Mouse (Mus musculus): ENCODE measurements at regions not wholly inside any gene's neighbourhood (a gene's known extent, or its start where the extent isn't known, plus 50 kb on each side); places are given as distances from the start of the nearest gene placed in this dataset.

GRCm38 (mm10) chr1:127103664-127104063, 101.2 kb upstream of the Mgat5 start:
- 19% methylated on average over 2 of the region's 2 CpGs for WGBS
- no peak overlapping the region for H3K27ac ChIP-seq (ENCODE audit: low read depth, low read length)
- no peak overlapping the region for H3K4me2 ChIP-seq (replicated peaks; ENCODE audit: low read depth)
- no peak overlapping the region for H3K4me3 ChIP-seq (ENCODE audit: low read depth, low read length)
- H3K27me3 ChIP-seq (replicated peaks; ENCODE audit: control insufficient read depth, insufficient read depth, low read length): no peaks in the 10 kb centered on the region
- H3K9ac ChIP-seq (ENCODE audit: low read depth, low read length): no peak overlapping the region
- no peaks in the 10 kb centered on the region for H3K9me3 ChIP-seq (ENCODE audit: control insufficient read depth)
- H3K4me1 ChIP-seq (replicated peaks; ENCODE audit: control insufficient read depth, insufficient read depth, low read length): no peaks in the 10 kb centered on the region
- no peak for TF ChIP-seq CTCF (IDR thresholded peaks at IDR 0.05; ENCODE audit: low read depth)
- no peaks in the 10 kb centered on the region for H3K36me3 ChIP-seq (ENCODE audit: control insufficient read depth, insufficient read depth)
- no peak for ATAC-seq

GRCm38 (mm10) chr1:127098871-127099420, 105.9 kb upstream of the Mgat5 start:
- no peak for ATAC-seq
- H3K4me3 ChIP-seq (ENCODE audit: low read depth, low read length): no peak overlapping the region
- no peaks in the 10 kb centered on the region for H3K27me3 ChIP-seq (replicated peaks; ENCODE audit: control insufficient read depth, insufficient read depth, low read length)
- TF ChIP-seq CTCF (IDR thresholded peaks at IDR 0.05; ENCODE audit: low read depth): no peak
- H3K36me3 ChIP-seq (ENCODE audit: control insufficient read depth, insufficient read depth): no peaks in the 10 kb centered on the region
- H3K4me2 ChIP-seq (replicated peaks; ENCODE audit: low read depth): no peak overlapping the region
- no peak overlapping the region for H3K27ac ChIP-seq (ENCODE audit: low read depth, low read length)
- no peaks in the 10 kb centered on the region for H3K9me3 ChIP-seq (ENCODE audit: control insufficient read depth)
- no peaks in the 10 kb centered on the region for H3K4me1 ChIP-seq (replicated peaks; ENCODE audit: control insufficient read depth, insufficient read depth, low read length)
- H3K9ac ChIP-seq (ENCODE audit: low read depth, low read length): no peak overlapping the region

- Histone ChIP-seq H3K4me3 (ENCODE audit: low read depth, low read length) (no peak overlapping the region), H3K4me1 (replicated peaks; ENCODE audit: control insufficient read depth, insufficient read depth, low read length) (no peaks in the 10 kb centered on the region), H3K9ac (ENCODE audit: low read depth, low read length) (no peak overlapping the region), H3K36me3 (ENCODE audit: control insufficient read depth, insufficient read depth) (no peaks in the 10 kb centered on the region), H3K9me3 (ENCODE audit: control insufficient read depth) (no peaks in the 10 kb centered on the region), H3K27ac (ENCODE audit: low read depth, low read length) (no peak overlapping the region), H3K4me2 (replicated peaks; ENCODE audit: low read depth) (no peak overlapping the region), H3K27me3 (replicated peaks; ENCODE audit: control insufficient read depth, insufficient read depth, low read length) (no peaks in the 10 kb centered on the region)
- TF ChIP-seq CTCF (IDR thresholded peaks at IDR 0.05; ENCODE audit: low read depth): no peak
- ATAC-seq: no peak
These were observed 117.2 kb upstream of the Mgat5 start for GRCm38 (mm10) chr1:127087616-127088015.

GRCm38 (mm10) chr1:127085988-127086387, 118.8 kb upstream of the Mgat5 start:
- no peaks in the 10 kb centered on the region for H3K36me3 ChIP-seq (ENCODE audit: control insufficient read depth, insufficient read depth)
- no peak overlapping the region for H3K27ac ChIP-seq (ENCODE audit: low read depth, low read length)
- H3K9me3 ChIP-seq (ENCODE audit: control insufficient read depth): no peaks in the 10 kb centered on the region
- no peaks in the 10 kb centered on the region for H3K27me3 ChIP-seq (replicated peaks; ENCODE audit: control insufficient read depth, insufficient read depth, low read length)
- no peaks in the 10 kb centered on the region for H3K4me1 ChIP-seq (replicated peaks; ENCODE audit: control insufficient read depth, insufficient read depth, low read length)
- H3K4me2 ChIP-seq (replicated peaks; ENCODE audit: low read depth): no peak overlapping the region
- H3K9ac ChIP-seq (ENCODE audit: low read depth, low read length): no peak overlapping the region
- H3K4me3 ChIP-seq (ENCODE audit: low read depth, low read length): no peak overlapping the region
- 73% methylated on average over 4 of the region's 4 CpGs for WGBS
- no peak for ATAC-seq
- no peak for TF ChIP-seq CTCF (IDR thresholded peaks at IDR 0.05; ENCODE audit: low read depth)

GRCm38 (mm10) chr1:127083761-127084308, 121.0 kb upstream of the Mgat5 start:
- H3K9me3 ChIP-seq (ENCODE audit: control insufficient read depth): 0 out of 2 replicates have a peak, but pooled peaks cover 2% of the 10 kb centered on the region
- no peak overlapping the region for H3K4me2 ChIP-seq (replicated peaks; ENCODE audit: low read depth)
- no peak for TF ChIP-seq CTCF (IDR thresholded peaks at IDR 0.05; ENCODE audit: low read depth)
- H3K27ac ChIP-seq (ENCODE audit: low read depth, low read length): no peak overlapping the region
- no peak for ATAC-seq
- no peaks in the 10 kb centered on the region for H3K27me3 ChIP-seq (replicated peaks; ENCODE audit: control insufficient read depth, insufficient read depth, low read length)
- no peak overlapping the region for H3K4me3 ChIP-seq (ENCODE audit: low read depth, low read length)
- 41% methylated on average over 3 of the region's 3 CpGs for WGBS
- H3K4me1 ChIP-seq (replicated peaks; ENCODE audit: control insufficient read depth, insufficient read depth, low read length): no peaks in the 10 kb centered on the region
- no peaks in the 10 kb centered on the region for H3K36me3 ChIP-seq (ENCODE audit: control insufficient read depth, insufficient read depth)
- no peak overlapping the region for H3K9ac ChIP-seq (ENCODE audit: low read depth, low read length)

- WGBS: 79% methylated on average over 4 of the region's 4 CpGs
- Histone ChIP-seq H3K27ac (ENCODE audit: low read depth, low read length) (no peak overlapping the region), H3K27me3 (replicated peaks; ENCODE audit: control insufficient read depth, insufficient read depth, low read length) (no peaks in the 10 kb centered on the region), H3K36me3 (ENCODE audit: control insufficient read depth, insufficient read depth) (no peaks in the 10 kb centered on the region), H3K4me3 (ENCODE audit: low read depth, low read length) (no peak overlapping the region), H3K9ac (ENCODE audit: low read depth, low read length) (no peak overlapping the region), H3K4me2 (replicated peaks; ENCODE audit: low read depth) (no peak overlapping the region), H3K9me3 (ENCODE audit: control insufficient read depth) (0 out of 2 replicates have a peak, but pooled peaks cover 2% of the 10 kb centered on the region), H3K4me1 (replicated peaks; ENCODE audit: control insufficient read depth, insufficient read depth, low read length) (no peaks in the 10 kb centered on the region)
- no peak for ATAC-seq
- TF ChIP-seq CTCF (IDR thresholded peaks at IDR 0.05; ENCODE audit: low read depth): no peak
These were observed 125.8 kb upstream of the Mgat5 start for GRCm38 (mm10) chr1:127079012-127079411.

- TF ChIP-seq CTCF (IDR thresholded peaks at IDR 0.05; ENCODE audit: low read depth): no peak
- Histone ChIP-seq H3K4me3 (ENCODE audit: low read depth, low read length) (no peak overlapping the region), H3K9me3 (ENCODE audit: control insufficient read depth) (no peaks in the 10 kb centered on the region), H3K27ac (ENCODE audit: low read depth, low read length) (no peak overlapping the region), H3K9ac (ENCODE audit: low read depth, low read length) (no peak overlapping the region), H3K27me3 (replicated peaks; ENCODE audit: control insufficient read depth, insufficient read depth, low read length) (no peaks in the 10 kb centered on the region), H3K4me1 (replicated peaks; ENCODE audit: control insufficient read depth, insufficient read depth, low read length) (no peaks in the 10 kb centered on the region), H3K4me2 (replicated peaks; ENCODE audit: low read depth) (no peak overlapping the region), H3K36me3 (ENCODE audit: control insufficient read depth, insufficient read depth) (no peaks in the 10 kb centered on the region)
- no peak for ATAC-seq
- WGBS: 67% methylated on average over 2 of the region's 2 CpGs
These were observed 142.4 kb upstream of the Mgat5 start for GRCm38 (mm10) chr1:127062430-127062829.

All from intestine, postnatal 0 days (tissue).